Mouse (Mus musculus) Patski (cell line): ENCODE measurements around the gene Adgrf1. TPM values are rescaled to one million over a fixed set of nuclear protein-coding genes. Genes with fewer than 3 reads are reported as not detected.

Experiments
- ATAC-seq: fragments of 100-300 bp; one replicate; pipeline ENCODE4 v1.8.0; 2021
- CTCF ChIA-PET: fragments of 350-600 bp; sonication (Branson Sonifier 250); formaldehyde crosslinking; loops from one replicate; lab custom pipeline; 2022; ENCODE audit warnings: inconsistent platforms; lab: Charles Lee
- POLR2A ChIA-PET: fragments of 350-600 bp; sonication (Branson Sonifier 250); formaldehyde crosslinking; loops from one replicate; lab custom pipeline; 2022; ENCODE audit warnings: antibody characterized with exemption, inconsistent platforms; lab: Charles Lee
- DNase-seq: peaks from one replicate; pipeline ENCODE4 v3.0.0-alpha.2; 2011; ENCODE audit warnings: low read depth, low spot score
- H3K27me3 ChIP-seq: fragments of 371-371 bp; one replicate; pipeline ENCODE4 v1.5.1; 2021
- CTCF ChIP-seq: fragments of 100-300 bp; IDR thresholded peaks from one replicate; pipeline ENCODE4 v1.5.1; 2021
- in situ Hi-C: fragments of 300-500 bp; cut with MboI; formaldehyde crosslinking; loops from 3 replicates; pipeline ENCODE4 v1.11.1; 2018; ENCODE audit warnings: low pct_unique_long_range_greater_than_20kb, mixed read lengths
- polyA plus RNA-seq: library from polyadenylated mRNA; unstranded; gene quantifications from one replicate; pipeline ENCODE4 v1.2.3, GENCODE M21; 2021

Adgrf1 gene
- polyA plus RNA-seq, 1 experiment from 2014 or later, result 0.06 TPM

DNA sequence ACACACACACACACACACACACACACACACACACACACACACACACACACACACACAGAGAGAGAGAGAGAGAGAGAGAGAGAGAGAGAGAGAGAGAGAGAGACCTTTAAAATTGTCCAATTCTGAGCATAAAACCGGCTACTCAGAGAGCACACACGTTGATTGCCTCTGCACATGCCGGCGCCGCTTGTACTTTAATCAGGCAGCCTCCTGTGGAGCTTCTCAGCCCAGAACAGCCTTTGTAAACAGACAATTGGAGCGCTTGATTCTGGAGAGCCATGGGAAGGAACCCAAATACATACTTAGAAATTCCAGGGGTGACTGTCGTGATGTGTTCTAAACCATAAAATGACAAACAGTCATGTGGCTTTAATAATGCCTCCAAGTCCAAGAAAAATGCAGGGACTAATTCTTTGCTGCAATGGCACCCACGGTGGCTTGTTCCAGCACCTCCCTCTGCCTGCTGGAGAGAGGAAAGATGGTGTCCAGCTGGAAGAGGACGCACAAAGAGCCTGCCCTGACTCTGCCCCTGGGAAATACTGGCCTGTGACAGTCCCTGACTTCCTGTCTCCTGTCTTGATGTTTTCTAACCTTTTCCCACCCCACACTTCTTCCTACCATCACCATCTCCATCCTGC is 87.9 kb downstream of the Adgrf1 start:
- TF ChIP-seq CTCF, result no peak
- CTCF ChIA-PET, result no interaction called here
- POLR2A ChIA-PET, result interaction anchor here (0.6 kb wide), 1 partner anchor 57 kb away, joined by 3 read pairs; no protein-coding TSS in a partner anchor
- in situ Hi-C loops, result no loop called here
- DNase-seq (no peak), ATAC-seq (no peak)
- H3K27me3 ChIP-seq, result peaks cover 5% of the 10 kb centered on the region

DNA sequence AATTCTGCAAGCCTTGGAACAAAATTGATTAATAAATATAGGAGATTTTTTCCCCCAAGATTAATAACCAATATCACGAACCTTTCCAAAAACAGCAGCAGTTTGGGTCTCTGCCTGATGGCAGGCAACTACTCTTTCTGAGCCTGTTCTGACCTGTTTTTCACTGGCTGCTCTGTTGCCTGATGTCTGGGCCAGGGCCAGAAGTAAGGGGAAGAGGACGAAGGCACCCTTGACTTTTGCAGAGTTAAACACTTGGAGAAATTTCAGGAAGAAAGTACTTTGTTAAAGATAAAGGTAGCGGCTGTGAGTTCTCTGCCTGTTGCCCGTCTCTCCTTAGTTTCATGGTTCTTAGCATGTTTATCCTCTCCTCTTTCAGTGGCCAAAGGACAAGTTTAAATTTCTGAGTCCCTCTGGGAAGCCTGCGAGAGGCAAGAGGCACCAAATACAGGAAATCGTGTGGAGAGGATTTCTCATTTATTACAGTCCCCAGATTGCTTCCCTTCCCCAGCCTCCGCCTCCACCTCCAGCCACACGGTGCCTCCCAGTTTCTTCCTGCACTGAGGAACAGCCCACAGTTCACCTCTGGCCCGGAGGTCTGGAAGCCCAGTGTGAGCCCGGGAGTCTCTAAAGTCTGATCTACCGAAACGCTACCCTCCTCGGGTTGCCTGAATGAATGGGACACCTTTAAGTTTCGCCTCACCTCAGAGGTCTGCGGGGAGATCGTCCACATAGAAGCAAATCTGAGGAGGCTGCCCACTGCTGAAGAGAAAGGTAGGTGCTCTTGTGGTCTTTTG is 89.9 kb downstream of the Adgrf1 start, which contains the start of gene Adgrf5:
TSS of gene Adgrf5 (plus strand) at position 626 of the 794 bp plus-strand sequence.
- CTCF ChIA-PET, result interaction anchor here (1.0 kb wide), 1 partner anchor 13 kb away, joined by 3 read pairs; no protein-coding TSS in a partner anchor
- in situ Hi-C loops, result no loop called here
- POLR2A ChIA-PET, result no interaction called here
- no peak for DNase-seq
- TF ChIP-seq CTCF, result no peak
- no peak for ATAC-seq
- peaks cover 5% of the 10 kb centered on the region for H3K27me3 ChIP-seq

DNA sequence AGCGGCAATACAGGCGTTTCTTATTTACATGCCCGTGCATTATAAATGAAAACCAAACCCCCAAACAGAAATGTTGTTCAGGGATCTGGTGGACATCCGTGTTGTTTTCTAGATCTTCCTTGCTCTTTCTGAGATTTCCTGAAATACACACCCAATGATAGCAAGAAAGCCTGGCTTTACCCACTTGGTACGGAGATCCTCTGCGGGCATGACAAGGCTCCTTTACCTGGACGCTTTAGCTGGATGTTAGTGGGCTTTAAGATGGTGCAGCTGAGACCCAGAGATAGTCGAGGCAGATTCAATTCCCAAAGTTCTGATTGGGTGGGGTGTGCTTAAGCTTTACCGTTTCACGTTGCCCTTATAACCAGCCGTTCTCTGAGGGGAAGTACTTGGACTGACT is 90.9 kb downstream of the Adgrf1 start:
- H3K27me3 ChIP-seq, result peaks cover 4% of the 10 kb centered on the region
- in situ Hi-C loops, result no loop called here
- ATAC-seq (no peak), DNase-seq (no peak)
- ChIA-PET POLR2A (no interaction called here), CTCF (no interaction called here)
- TF ChIP-seq CTCF, result no peak

DNA sequence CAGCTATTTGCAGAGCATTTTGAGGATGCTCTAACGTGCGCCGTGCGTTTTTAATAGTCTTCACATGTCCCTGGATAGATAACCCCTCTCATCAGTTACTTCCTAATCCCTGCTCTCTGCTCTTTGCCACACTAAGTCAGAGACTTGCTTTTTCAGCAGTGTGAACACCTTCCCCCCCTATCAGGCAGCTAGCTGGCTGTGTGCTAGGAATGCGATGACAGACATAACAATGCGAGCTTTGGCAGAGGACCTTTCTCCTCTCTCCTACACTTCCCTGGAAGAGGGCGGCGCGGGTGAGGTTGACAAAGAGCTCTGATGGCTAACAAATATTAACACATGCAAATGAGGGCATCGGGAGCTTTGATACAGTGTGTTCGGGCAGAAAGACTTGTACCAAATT is 92.2 kb downstream of the Adgrf1 start:
- DNase-seq (no peak), ATAC-seq (no peak)
- CTCF ChIA-PET, result interaction anchor here (1.0 to 1.6 kb wide), 2 partner anchors 12 to 16 kb away, joined by 3 to 4 read pairs; no protein-coding TSS in a partner anchor
- no peak for TF ChIP-seq CTCF
- POLR2A ChIA-PET, result no interaction called here
- no peaks in the 10 kb centered on the region for H3K27me3 ChIP-seq
- in situ Hi-C loops, result no loop called here

DNA sequence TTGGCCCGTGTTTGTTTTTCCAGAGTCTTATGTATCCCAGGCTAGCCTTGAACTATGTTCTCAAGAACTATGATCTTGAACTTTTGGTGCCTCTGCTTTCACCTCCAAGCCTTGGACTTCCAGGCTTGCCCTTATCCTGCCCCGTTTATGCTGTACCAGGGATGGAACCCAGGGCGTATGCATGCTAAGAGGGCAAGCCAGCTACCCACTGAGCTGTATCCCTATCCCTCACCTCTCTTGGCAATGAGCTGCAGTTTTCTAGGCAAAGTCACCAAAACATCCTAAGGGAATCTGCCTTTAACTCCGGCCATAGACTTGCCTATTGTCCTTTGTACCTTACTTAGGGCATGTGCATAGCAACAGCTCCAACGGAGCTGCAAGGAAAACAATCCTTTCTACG is 92.8 kb downstream of the Adgrf1 start:
- in situ Hi-C loops, result no loop called here
- ChIA-PET POLR2A (no interaction called here), CTCF (interaction anchor here (1.0 to 1.6 kb wide), 2 partner anchors 11 to 16 kb away, joined by 3 to 4 read pairs; no protein-coding TSS in a partner anchor)
- H3K27me3 ChIP-seq, result no peaks in the 10 kb centered on the region
- TF ChIP-seq CTCF, result no peak
- ATAC-seq (no peak), DNase-seq (no peak)

DNA sequence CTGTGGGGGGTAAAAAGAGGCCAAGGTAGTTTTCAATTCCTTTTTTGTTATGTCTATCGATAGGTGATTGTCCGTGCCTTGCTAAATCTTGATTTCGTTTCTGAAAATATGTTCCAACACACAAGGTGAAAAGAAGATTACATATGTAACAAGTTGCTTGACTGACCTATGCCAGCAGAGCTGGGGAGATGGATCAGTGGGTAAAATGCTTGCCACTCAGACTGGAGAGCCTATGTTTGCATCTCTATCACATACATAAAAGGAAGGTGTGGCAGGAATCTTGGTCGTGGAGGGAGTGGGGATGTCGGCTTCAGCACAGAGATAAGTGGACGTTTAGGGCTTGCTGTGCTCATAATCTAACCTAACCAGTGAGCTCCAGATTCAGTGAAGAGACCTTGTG is 93.8 kb downstream of the Adgrf1 start:
- ChIA-PET POLR2A (no interaction called here), CTCF (interaction anchor here (0.8 to 1.2 kb wide), 2 partner anchors 12 to 26 kb away, joined by 3 read pairs; no protein-coding TSS in a partner anchor)
- ATAC-seq (no peak), DNase-seq (no peak)
- no peak for TF ChIP-seq CTCF
- no peaks in the 10 kb centered on the region for H3K27me3 ChIP-seq
- in situ Hi-C loops, result no loop called here

DNA sequence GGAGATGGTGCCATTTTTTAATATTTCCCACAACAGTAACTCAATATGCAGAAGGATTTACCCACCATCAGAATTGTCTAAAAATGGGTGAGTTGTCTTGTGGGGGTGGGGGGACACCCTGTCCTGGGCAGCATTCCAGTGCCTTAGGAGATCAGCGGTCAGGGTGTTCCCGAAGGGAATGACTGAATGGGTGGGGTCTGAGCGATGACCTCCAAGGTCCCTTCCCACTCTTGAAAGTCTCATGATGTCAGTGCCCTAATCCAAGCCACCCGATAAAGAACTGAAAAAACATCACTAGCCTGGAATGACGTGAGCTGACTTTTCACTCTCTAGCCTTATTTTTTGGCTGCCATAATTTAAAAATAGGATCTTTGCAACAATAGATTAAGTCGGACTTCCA is 95.2 kb downstream of the Adgrf1 start:
- ChIA-PET POLR2A (no interaction called here), CTCF (interaction anchor here (1.1 to 1.7 kb wide), 4 partner anchors 10 to 31 kb away, joined by 3 read pairs; no protein-coding TSS in a partner anchor)
- H3K27me3 ChIP-seq, result no peaks in the 10 kb centered on the region
- in situ Hi-C loops, result no loop called here
- DNase-seq, result no peak
- no peak for TF ChIP-seq CTCF
- no peak for ATAC-seq

DNA sequence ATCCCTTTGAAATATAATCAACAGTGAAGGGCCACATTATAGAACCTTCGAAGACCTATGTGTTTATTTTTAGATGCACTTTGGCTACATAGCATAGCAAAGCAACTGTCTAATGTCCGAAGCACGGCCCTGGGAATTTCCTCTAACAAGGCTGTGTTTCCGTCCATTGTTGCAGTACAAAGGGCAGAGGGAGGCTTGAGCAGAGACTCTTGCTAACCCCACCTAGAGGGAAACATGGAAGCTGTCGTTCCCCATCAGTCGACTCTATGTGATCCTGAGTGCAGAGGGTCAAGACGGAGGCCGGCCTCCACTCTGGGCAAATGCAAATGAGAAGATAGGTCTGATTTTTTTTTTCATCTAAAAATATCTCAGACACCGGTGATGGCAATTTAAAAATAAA is 96.4 kb downstream of the Adgrf1 start:
- CTCF ChIA-PET, result interaction anchor here (1.7 kb wide), 1 partner anchor 9 kb away, joined by 3 read pairs; no protein-coding TSS in a partner anchor
- H3K27me3 ChIP-seq, result no peaks in the 10 kb centered on the region
- no peak for TF ChIP-seq CTCF
- in situ Hi-C loops, result no loop called here
- POLR2A ChIA-PET, result no interaction called here
- DNase-seq (no peak), ATAC-seq (no peak)

DNA sequence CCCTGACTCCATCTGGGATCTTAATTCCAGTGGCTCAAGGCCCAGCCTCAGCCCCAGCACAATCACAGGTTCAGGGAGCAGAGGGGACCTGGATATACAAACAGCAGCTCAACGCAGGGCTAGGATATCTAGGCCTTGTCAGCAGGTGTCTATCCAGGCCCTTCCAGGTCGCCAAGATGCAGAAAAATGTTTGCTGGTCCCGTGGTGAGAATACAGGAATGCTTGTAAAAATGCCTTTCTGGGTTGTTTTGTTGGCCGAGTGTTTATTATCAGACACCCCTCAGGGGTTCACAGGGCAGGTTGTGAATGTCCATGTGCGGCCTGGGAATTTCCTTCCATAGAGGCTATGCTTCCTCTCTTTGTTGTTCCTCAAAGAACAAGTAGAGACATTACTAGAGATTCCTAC is 98.0 kb downstream of the Adgrf1 start:
- ATAC-seq (no peak), DNase-seq (no peak)
- in situ Hi-C loops, result no loop called here
- ChIA-PET POLR2A (no interaction called here), CTCF (no interaction called here)
- TF ChIP-seq CTCF, result no peak
- H3K27me3 ChIP-seq, result no peaks in the 10 kb centered on the region

DNA sequence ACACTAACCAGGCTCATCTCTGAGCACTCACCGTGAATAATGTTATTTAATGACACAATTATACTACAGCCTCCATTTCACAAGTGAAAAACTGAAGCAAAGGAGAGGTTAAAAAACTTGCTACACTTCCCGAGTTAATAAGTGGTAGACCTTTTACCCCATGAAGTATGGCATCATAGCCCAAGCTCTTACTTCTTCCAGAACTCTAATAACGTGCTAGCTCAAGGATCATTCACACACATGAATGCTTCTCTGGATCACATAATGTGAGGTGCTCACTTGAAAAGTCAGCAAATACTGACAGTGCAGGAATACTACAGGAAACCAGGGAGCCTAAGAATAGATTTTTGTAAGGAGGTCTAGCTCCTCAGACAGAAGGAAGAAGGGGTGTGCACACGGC is 102.5 kb downstream of the Adgrf1 start:
- ChIA-PET CTCF (interaction anchor here (1.0 kb wide), 1 partner anchor 13 kb away, joined by 3 read pairs; no protein-coding TSS in a partner anchor), POLR2A (no interaction called here)
- ATAC-seq (no peak), DNase-seq (no peak)
- H3K27me3 ChIP-seq, result no peaks in the 10 kb centered on the region
- in situ Hi-C loops, result no loop called here
- no peak for TF ChIP-seq CTCF
